Mouse (Mus musculus): ENCODE measurements around the gene Hs3st4.

Hs3st4 gene

DNA sequence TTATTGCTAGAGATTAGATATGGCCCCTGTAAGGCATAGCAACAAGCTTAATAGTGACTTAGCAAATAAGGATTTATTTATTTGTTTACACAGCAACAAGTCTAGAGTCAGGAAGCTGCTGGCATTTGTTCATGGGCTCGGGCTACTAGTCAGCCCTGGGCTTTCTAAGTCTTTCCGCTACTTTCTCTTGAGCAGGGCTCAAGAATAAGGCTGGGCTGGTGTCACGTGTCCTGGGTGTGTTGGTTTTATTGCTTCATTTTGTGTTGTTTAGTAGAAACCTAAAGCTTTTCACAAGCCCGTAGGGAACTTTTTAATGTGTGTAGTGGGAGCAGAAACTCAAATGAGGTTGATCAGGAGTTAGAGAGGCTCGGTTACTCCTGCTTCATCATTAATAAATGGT is 153.5 kb downstream of the Hs3st4 start:
- no peak for DNase-seq (ENCODE audit: low read depth, low spot score)

DNA sequence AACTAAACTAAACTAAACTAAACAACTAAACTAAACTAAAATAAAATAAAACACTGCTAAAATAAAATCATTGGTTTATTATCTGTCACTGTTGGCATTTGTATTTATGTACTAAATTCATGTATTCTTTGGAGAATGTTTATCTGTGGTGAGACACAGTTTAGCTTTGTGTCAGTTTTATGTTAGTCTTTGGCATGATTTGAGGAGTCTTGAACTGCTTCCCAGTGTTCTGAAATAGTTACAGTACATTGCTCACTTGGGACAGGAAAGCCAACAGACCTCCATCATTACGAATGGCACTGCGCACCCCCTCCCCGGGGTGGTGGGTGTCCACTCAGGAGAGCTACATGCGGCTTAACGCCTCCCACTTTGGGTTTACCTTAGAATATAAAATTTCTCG is 158.6 kb downstream of the Hs3st4 start:
- DNase-seq (ENCODE audit: low read depth, low spot score) = no peak

DNA sequence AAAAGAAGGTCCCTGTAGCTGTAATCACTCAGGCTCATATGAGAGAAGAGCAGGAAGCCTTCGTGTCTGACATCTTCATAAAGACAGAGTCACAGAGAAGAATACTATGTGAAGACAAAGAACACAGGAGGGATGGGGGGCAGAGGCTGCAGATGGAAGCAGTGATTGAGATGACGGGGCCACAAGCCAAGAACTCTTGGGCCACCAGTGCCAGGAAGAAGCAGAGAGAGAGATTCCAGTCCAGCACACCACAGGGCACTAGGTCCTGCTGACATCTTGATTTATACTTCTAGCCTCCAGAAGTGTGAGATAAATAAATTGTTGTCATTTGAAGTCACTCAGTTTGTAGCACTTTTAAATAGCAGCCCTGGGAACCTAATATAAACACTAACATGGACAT is 168.2 kb downstream of the Hs3st4 start:
- no peak for DNase-seq (ENCODE audit: low read depth, low spot score)

DNA sequence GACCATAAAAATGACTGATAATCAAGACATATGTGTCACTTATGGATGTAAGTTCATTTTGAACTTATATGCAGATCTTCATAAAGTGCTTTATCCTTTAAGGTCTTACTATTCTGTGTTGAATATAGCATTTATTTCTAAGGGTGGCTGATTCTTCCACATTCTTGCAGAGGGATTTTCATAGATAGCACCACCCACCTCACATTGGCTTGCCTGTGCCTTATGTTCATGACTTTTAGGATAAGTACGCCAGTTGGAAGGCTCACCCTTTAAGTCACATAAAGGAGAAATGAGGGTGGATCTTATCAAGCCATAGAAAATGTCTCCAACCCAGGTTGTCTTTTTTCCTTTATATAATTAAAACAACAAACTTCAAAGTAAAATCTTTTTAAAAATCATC is 180.6 kb downstream of the Hs3st4 start:
- DNase-seq (ENCODE audit: low read depth, low spot score) = no peak

DNA sequence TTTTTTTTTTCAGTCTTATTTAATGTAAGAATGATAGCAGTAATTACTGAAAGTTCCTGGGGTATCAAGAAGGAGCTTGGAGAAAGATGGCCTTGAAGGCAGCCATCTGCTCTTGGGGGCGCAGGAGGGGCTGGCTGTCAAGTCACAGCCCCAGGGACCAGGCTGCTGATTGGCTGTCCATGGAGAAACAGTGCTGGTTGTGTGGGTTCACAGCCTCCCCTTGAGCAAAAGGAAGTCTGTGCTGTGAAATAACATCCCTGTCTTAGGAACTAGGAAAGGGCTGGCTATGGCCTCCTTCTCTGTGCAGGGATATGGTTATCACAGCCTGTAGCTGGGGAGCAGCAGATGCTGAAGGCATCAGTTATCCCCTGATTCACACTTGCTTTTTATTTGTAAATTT is 183.6 kb downstream of the Hs3st4 start:
- DNase-seq (ENCODE audit: low read depth, low spot score) = no peak

DNA sequence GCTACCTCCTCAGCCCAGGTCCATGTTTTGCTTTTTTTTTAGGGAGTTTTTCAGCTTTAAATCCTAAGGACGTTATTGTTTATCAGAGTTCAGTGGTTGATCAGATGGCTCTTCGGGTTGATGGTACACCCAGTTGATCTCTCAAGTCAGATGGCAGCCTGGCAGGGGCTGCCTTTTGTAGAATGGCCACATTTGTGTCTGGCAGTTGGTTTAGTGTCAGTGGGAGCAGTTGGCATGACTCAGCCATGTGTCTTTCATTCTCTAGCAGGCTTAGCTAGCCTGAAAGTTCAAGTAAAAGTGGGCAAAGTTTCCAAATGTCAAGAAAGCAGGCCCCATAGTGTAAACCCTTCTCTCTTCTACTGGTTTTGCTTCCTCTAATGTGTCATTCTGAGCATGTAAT is 186.1 kb downstream of the Hs3st4 start:
- DNase-seq (ENCODE audit: low read depth, low spot score) = no peak

DNA sequence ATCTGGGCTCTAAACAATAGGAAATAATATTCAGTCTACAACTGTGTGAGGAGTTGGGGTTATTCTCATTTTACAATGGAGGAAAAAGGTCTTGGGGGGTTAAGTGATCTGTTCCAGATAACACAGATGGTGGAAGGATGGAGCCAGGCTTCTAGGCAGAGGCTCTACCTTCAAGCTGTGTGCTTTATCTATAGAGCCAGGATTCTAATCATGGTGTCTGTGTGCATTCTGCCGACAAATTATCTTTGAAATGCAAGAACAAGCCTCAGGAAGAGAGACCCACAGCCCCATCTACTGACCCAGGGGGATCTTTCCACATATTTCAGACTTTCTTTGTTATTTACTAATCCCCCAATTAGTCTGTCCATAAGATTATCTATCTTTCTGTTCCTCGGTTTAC is 187.3 kb downstream of the Hs3st4 start:
- no peak for DNase-seq (ENCODE audit: low read depth, low spot score)

DNA sequence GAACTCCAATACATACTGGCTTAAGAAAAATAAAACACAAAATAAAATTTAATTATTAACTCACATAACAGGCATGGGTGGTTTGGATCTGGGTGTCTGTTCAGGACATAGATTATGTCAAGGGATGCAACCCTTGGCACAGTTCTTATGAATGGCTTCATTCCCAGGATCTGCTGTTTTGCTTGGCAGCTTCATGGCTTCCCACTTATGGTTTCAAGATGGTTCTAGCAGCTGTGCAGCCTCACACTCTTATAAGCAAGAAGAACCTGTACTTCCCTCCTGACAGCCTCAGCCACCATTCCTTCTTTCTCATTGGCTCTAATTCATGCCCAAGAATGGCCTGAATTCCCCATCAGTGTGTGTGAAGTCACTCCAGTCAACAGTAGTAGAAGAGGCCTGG is 189.3 kb downstream of the Hs3st4 start:
- DNase-seq (ENCODE audit: low read depth, low spot score) = peak; percentile 62

DNA sequence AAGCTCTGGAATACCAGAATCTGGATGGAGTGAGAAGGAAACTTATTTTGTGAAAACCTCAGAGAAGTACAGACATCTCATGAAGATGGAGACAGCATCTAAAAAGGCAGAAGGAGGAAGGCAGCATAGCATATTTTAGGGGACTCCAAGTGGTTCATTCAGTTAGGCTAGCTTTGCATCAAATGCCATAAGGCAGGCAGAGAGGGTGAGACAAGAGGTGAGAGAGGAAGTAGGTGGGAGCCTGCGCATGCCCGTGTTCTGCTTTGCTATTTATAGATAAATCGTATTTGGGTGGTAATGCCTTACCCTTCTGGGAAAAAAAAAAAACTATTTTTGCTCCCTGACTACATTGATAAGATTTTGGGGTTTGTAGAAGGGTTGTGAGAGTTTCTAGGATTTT is 198.3 kb downstream of the Hs3st4 start:
- DNase-seq (ENCODE audit: low read depth, low spot score) = peak; percentile 60

DNA sequence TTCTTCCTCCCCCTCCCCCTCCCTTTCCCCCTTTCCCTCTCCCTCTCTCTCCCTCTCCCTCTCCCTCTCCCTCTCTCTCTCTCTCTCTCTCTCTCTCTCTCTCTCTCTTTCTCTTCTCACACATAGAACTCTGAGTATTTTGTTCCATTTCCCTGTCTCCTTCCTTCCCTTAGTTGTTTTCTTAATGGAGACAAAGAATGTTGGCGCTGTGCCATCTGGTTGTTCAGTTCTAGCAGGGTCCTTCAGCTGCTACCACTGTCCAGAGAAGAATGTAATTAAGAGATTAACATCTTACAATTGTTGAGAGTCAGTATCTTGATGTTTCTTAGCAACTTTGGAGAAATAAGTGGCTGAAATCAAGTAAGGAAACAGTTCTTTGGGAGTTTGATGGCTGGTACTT is 202.0 kb downstream of the Hs3st4 start:
- no peak for DNase-seq (ENCODE audit: low read depth, low spot score)

DNA sequence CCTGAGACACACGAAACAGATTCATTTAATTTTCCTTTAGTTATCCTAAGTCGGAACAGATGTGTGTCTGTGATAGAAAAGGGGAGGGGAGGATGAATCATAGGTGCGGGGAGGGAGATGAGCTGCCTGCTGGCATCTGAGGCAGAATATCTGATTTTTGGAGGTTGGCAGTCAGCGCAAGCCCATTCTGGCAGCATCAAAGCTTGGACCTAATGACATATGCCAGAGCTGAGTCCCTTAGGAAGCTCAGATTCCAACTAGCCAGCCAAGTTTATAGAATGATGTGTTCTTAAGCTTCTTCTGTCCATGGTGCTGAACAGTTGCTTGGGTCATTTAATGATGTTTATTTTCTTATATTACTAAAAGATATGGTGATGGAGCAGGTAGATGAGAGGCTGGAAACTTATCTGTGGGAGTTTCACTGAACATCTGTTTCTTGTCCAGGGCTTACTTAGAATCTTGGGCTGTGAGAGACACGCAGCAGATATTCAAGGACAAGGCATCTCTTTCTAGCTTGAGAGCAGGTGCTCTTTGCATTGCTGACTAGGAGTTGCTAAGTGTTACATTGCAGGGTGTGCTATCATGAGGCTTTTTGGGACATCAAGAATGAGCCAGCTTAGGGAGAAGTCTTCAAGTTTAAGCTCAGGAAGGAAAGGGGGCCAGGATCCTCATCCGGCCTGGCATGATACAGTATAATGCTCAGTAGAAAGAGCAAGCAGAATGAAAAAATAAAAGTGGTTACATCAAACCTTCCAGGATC is 216.3 kb downstream of the Hs3st4 start:
- DNase-seq (ENCODE audit: low read depth, low spot score) = peak; percentile 76

DNA sequence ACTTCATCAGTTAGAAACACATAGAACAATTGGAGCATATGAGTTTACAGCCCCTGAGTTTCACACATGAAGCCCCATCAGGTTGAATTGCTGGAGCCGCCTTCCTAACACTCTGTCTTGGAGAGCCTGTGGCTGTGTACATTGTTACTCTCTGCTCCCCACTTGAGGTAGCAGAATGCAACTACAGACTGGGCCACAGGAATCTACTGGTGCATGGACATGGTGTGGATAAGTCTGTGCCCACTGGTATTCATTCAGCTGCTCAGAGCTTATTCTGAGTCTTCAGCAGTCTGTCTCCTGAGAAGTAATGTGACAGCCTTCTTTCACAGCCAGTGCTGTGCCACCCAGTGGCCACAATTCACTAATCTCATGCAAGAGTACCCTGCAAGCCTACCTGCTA is 234.3 kb downstream of the Hs3st4 start:
- DNase-seq (ENCODE audit: low read depth, low spot score) = no peak

DNA sequence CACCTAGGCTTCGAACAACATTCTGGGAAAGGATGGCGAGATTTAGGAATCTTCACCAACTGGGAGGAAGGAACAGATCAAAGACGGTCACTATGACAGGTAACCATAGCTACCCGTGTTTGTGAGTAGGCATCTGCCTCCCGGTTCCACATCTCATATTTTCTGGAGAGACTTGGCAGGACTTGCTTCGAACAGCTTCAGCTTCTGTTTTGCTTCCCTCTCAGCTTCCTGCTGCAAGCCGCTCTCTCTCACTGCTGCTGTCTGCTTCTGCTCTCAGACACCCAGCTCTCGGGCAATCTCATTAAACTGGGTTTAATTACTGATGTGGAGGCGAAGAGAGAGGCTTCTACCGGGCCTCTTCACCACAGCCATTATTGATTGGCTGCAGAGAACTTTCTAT is 237.9 kb downstream of the Hs3st4 start:
- DNase-seq (ENCODE audit: low read depth, low spot score) = peak; percentile 59

DNA sequence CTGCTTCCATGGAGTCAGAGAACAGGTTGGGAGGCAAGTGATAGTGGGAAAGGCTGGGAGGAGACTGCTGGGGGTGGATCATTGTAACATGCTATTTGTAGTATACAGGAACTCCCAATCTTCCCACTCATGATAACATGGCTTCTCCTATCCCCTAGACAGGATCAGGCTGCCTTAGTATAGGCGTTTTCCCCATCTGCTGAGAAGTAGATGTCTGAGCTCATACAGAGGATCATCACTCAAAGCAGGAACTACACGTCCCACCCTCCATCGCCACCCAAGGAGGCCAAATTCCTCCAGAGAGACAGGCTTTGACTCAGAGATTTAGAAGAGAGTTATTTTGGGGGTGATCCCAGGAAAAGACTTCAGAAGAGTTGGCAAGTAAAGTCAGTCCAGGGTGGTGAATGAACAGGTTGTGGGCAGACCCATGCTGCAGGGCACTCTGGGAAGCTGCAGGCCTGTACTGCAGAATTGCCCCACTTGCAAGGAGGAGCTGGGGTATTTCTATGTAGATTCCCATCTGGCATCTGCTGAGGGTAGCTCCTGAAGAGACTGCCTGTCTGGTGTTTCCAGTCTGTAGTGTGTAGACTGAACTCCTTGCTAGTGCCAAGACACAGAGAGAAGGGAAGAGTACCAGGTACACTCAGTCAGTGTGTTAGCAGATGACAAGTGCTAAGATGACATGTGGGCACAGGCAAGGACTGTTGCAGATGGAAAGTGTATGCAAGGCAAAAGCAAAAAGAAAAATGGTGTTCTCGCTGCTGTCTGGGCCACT is 255.4 kb downstream of the Hs3st4 start:
- DNase-seq (ENCODE audit: low read depth, low spot score) = peak; percentile 74

DNA sequence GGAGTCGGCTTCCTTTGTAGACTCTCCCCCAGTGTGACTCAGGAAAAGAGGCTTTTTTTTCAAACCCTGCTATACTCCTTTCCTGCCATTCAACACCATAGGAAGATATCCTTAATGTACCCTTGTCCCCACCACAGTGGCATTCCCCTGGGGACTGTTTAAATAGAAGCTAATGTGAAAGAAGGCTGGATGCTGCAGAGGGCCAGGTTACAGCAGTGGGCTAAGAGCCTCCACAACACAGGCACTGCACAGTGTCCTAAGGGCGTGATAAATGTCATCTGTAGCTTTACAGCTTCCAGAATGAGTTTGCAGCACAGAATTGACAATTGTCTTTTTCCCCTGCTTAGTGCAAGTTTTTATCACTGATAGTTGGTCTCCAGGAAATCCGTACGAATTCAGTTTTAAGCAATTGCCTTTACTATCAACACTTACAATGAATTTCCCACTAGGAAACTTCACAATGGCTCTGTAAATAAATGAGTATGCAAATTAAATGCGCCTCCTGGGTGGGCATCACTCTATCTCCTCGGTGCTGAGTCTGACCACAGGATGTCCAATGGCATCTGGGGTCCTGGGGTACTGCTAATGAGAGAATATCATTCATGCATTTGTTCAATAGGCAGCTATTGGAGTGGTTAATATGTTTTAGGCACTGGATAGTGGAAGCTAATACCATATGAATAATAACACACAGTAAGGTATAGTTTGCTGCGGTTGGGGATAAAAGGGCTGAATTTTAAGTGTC is 257.4 kb downstream of the Hs3st4 start:
- DNase-seq (ENCODE audit: low read depth, low spot score) = no peak

DNA sequence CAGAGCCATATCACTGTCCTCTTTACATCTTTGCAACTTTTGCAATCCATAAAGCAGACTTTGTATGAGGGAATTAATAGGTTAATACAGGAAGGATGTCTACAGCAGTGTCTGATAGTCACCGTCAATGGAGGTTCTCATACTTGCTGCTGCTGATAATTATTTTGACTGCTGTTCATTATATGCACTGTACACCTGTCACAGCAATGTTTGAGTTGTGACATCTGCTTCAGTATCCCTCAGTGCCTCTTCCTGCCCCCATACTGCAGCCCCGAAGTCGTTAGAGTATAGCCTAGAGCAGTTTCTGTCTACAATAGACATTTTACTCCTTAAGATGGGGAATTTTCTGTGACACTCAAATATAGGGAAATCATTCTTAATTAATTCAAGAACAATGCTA is 267.2 kb downstream of the Hs3st4 start:
- no peak for DNase-seq (ENCODE audit: low read depth, low spot score)

DNA sequence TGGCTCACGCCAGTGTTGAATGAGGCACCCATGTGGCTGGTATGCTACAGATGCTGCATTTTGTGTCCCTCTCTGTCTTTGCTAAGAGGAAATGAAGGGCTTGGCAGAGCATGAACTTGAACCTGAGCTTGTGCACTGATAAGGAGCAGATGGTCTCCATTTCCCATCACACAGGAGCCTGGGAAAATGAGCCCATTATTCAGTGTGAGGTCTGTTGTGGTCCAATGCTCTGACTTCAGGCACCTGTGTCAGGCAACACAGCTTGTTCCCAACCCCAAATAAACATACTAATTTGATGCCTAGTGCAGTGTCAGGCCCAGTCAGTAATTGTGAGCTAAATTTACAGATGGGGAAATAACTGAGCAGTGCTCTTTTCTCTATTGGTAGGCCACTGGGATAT is 267.9 kb downstream of the Hs3st4 start:
- DNase-seq (ENCODE audit: low read depth, low spot score) = no peak

DNA sequence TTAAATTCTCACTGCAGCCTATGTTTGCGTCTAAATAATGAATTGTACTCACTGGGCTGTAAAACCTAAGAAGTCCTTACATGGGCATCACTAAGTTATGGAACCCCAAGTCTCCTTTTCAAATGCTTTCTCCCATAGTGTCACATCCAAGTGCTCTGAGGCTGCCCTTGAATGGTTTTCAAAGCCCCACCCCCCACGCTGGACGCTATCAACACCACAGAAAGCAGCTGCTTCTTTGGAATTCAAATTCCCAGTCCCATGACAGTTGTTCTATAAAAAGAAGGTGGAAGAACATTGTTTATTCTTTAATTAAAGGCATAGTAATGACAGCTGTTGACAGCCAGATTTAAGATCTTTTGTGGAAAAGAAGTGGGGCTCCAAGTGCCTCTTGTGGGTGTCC is 275.8 kb downstream of the Hs3st4 start:
- no peak for DNase-seq (ENCODE audit: low read depth, low spot score)

DNA sequence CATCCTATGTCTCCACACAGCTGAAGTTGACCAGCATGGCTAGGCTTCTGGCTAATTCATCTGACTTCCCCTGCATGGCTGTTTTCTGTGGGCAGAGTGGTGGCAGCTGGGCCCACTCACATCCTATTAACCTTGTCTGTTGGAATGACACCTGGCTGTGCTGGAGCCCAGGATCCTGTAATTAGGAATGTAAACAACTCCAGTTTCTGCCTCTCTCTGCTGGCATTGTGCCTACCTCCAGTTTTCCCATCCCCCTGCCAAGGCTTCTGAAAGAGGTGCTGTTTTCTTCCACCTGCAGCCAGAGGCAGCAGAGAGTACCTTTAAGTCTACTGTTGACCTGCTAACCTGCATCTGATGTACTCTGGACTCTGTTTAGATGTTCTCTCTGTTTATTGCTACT is 288.1 kb downstream of the Hs3st4 start:
- DNase-seq (ENCODE audit: low read depth, low spot score) = no peak

DNA sequence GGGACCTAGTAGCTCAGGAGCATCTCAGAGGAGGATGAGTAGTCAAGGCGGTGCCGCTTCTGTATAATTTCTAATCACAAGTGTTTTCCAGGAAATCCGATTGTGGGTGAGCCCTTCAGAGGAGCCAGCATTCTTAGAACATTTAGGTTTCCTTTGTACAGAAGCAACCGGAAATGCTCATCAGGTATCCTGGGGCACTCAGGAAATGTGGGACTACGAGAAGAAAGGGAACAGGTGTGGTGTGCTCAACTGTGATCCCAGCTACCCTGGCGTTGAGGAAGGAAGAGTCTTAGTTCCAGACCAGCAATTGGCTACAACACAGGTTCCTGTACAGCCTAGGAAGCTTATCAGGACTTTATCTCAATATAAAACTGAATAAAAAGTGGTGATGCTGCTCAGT is 307.2 kb downstream of the Hs3st4 start:
- DNase-seq (ENCODE audit: low read depth, low spot score) = no peak

DNA sequence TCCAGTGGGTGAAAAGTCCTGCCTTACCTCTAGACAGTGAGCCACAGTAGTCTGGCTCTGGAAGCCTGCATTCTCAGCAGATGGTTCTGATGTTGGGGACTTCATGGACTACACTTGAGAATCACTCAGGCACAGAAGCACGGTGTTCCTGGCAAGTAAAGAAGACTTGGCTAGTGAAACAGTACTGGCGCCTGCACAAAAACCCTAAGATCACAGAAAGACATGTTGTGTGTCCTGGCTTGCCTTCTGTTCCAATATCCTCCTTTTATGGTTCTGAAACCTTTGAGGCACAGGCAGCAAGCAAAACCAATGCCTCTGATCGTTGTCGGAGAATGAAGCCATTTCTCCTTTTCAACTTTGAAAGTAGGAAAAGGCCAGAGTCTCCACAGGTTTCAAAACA is 336.8 kb downstream of the Hs3st4 start:
- DNase-seq (ENCODE audit: low read depth, low spot score) = peak; percentile 77

DNA sequence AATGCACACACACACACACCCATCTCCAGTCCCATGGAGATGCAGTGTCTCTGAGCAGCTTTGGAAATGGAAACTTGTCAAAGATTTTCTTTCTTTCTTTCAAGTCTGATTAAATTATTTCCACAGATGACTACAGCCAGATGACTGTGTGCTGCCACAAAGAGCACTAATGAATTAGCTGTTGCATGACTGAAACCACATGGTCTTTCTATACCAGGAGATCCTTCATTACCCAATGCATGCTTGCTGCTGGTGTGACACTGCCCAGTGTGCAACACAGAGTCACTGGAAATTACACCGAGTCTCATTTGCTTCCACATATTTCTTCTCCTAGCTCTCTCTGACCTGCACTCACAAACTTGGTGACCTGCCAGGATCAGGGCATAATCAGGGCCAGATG is 353.0 kb downstream of the Hs3st4 start:
- no peak for DNase-seq (ENCODE audit: low read depth, low spot score)

DNA sequence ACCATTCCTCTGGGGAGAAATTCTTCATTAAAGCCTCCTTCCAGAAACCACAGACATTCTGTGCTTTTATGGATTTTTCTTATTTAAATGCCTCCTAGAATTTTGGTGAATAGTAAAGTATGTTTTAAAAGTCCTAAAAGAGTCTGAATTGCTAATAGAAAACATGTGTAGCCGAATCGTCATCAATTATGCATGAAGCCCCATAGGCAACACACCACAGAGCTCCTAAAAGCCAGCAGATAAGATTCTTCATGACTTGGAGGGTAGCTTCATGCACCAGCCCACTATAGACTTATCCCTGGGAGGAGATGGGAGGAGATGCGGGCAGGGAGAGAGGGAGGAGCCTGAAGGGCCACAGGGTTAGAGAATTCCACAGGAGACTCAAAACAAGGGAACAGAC is 358.8 kb downstream of the Hs3st4 start:
- no peak for DNase-seq (ENCODE audit: low read depth, low spot score)

Data from telencephalon, adult 2 months (tissue).